Mouse (Mus musculus) adrenal gland, postnatal 14 days (tissue): Measurements from ENCODE around the gene Nfib. TPM values are rescaled to one million over a fixed set of nuclear protein-coding genes. Genes with fewer than 3 reads are reported as not detected.

ENCODE experiments used
- DNase-seq: peaks from one replicate; pipeline ENCODE4 v3.0.0; 2021; ENCODE audit warnings: mixed read lengths
- total RNA-seq: library from RNA; stranded (reverse); gene quantifications from 2 replicates; pipeline ENCODE4 v1.2.3, GENCODE M21; 2021

Nfib gene
- total RNA-seq, 1 experiment from 2014 or later = 111 TPM

GRCm38 (mm10) chr4:82430802-82431201, 274.7 kb downstream of the Nfib start:
- DNase-seq = no peak

GRCm38 (mm10) chr4:82426224-82426623, 279.3 kb downstream of the Nfib start:
- DNase-seq = no peak

DNA sequence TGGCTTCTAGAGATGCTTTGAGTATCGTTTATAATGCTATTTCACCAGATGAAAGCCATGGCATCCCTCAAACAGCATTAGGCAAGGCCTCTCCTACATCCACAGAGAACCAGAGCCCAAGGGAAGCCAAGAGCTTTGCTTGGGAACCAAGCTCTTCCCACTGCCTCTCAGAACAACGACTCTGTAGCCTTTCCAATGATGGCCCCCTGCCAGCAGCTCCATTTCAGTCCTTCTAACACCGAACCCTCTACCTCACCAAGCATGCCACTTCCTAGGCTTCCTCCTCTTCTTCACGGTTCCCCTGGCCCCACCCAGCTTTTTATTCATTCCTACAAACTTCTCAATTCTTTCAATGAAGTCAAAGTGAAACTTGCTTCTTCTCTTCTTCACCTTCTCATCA, 287.3 kb downstream of the Nfib start:
- no peak for DNase-seq

GRCm38 (mm10) chr4:82415817-82416216, 289.7 kb downstream of the Nfib start:
- DNase-seq = no peak

DNA sequence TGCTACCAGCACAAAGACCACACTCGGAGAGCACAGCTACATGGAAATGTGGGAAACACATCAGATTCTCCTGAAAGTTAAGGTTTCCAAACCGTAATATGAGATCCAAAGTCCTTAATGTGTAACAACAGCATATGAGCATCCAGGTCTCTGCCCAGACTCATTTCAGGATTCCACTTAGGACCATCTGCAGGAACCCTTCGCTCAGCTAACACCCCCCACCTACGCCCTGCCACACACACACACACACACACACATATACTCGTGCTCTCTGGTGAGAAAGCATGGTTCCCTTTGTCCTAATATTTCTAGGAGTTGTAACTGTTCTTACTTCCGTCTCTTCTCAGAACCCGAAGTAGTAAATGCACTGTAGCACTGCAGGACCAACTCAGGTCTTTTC, 292.9 kb downstream of the Nfib start:
- no peak for DNase-seq

DNA sequence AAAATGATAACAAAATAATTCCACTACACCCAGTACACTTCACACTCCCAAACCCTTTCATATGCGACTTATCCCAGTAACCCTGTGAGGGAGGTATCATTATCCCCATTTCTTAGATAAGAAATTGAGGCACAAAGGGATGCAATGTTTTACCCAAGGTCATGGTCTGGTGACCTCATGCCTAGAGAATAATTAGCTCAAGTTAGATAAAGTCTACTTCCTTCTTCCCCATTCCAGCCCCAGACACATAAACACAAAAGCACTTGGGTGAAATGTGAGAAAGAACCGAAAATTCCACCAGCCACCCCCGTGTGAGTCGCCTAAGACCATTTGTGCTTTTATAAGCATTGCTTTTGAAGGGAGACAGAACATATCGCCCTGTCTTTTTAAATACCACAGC, 293.6 kb downstream of the Nfib start:
- DNase-seq = no peak

DNA sequence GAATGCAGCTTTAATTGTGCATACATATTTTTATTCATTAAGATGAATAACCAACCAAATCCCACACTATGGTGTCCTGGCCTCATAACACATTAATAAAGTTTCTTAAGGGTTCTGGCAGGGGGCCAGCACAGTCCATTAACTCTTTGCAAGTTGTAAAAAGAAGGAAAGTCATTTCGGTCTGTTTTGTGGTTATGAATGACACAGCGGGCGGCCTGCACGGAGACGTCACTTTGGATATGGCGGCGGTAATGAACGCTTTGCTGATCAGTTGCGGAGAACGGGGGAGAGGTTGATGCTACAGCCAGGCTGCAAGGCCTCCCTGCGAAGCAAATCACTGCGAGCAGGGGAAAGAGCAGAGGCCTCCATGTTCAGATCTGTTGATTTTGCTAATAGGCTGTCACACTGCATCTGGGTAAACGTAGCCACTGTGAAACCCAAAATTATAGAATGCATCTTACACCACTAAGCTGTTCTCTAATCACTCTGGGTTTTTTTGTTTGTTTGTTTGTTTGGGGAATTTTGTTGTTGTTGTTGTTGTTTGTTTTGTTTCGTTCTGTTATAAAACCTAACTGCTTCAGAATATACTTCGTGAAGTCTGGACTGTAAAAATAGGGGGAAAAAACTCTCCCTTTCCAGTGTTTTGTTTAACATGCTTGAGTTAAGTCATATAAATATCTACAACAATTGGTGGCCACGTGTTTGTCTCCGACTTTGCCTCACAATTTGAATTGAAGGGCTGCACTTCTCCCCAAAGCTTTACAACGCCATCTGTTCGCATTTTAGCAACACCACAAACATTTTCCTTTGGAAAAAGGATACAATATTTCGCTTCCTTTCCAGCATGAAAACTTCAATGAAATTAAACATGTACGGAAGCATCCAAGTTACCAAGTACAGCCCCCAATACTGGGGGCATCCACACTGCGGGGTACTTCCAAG, 296.8 kb downstream of the Nfib start:
- DNase-seq = no peak

DNA sequence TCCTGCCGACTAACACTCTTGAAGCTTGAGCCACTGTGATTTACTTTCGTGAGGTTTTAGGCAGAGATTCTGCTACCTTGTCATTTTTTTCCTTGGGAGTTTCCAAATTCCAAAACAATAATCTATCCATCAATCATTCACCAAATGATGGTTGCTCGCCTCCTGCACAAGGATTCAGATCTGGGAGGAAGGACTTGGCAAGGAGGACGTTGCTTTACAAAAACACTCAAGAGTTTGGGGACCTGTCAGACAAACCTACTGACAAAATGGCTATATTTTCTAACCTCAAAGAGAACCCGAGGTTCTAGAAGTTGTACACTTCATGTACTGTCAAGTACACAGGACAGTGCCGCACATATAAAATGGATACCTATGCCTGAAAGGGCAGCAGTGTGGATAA, 299.0 kb downstream of the Nfib start:
- no peak for DNase-seq

GRCm38 (mm10) chr4:82405791-82406190, 299.8 kb downstream of the Nfib start:
- no peak for DNase-seq

GRCm38 (mm10) chr4:82403975-82404651, 301.4 kb downstream of the Nfib start:
- DNase-seq = peak; percentile 82

DNA sequence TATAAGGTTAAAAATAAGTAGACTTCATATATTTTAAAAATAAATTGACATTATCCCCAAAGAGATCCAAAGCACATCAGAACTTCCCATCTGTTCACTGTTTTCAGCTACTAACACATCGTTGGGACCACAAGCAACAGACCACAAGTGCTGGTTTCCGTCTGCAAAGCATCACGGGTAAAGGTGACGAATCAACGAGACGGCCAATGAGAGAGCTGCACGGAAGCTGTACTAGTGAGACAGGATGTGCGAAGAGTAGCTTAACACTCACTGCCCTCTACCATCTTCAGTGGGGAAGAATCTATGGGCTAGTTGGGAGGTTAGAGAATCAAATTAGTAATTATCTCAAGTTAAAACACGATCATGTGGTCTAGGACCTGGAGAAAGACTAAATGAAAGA, 302.9 kb downstream of the Nfib start:
- DNase-seq = no peak

DNA sequence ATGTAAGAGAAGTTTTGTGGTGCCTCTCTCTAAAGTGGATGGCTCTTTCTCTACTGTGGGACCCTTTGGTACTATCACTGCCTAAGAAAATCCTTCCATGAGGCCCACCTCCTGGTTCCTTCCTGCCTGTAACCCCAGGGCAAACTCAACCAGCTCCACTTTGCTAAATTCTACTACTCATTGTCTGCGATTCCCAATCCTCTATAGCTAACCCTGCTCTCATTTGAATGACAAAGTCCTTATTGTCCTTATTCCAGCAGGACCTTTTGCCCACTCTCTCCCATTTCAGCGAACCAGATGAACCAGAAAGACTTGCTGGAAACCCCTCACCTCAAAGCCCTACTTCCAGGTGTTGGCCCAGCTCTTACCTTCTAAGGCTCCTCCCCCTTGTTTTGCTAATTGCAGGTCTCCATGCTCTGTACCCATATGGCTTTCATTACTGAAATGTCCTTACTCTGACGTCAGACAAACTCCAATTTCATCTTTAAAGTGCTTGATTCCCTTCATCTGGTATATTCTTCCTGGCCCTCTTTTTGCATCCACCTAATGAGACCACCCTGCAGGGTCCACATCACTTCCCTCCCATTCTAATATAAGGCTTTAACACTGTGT, 304.0 kb downstream of the Nfib start:
- DNase-seq = no peak

DNA sequence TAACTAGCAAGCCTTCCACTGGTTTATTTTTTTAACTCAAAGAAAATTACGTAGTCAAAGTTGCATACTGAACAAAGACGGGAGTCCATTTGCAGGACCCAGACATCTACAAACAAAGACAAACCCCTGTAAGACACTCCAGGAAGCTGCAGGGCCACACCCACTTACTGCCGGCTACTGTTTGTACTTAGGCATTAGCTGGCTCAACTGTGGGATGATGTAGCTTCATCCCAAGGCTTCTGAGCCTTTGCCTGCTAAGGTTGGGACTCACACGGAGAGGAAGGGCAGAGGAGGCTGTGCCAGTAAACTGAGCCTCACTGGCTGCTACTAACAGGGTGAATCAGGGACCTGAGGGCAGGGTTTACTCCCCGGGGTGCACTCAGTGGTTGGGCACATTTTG, 305.0 kb downstream of the Nfib start:
- peak; percentile 59 for DNase-seq

DNA sequence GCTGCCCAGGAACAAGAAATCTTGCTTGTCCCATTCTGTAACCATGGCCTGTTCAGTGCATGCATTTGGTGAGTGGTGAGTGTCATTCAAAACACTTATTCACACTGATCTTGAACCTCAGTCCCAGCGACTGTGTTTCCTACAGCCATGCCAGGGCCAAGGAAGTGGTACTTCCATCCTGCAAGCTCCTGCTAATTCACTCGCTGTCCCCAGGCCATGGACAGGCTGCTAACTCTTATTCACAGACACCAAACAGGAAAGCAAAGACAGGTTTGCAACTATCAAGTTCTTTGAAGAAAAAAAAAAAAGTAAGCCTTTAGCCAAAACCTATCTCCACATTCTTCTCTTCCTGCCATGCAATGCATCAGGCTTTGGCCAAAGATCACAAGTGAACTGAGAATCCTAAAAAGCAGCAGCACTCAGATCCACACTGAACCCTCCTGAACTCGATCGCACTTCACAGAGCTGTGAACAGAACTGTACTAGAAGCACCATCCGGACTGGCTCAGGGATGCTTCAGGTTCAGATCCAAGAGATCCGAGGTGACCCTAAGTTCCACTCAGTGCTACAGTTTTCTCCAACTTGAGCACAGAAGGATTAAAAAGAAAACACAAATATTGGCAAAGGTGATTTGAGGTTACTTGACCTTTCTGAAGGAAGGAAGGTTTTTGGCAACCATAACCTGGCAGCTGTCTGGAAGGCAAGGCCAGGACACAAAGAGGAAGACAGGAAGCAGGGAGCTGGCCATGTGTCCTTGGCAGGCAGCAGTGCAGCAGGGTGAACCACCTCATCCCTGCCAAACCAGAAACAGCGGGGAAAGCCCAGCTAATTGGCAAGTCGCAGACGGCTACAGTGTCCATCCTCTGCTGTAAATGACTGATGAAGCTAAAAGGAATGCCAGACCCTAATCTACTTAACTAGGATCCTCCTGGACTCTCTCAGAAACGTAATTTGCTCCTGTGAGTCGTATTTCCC, 305.9 kb downstream of the Nfib start:
- peak; percentile 87 for DNase-seq

DNA sequence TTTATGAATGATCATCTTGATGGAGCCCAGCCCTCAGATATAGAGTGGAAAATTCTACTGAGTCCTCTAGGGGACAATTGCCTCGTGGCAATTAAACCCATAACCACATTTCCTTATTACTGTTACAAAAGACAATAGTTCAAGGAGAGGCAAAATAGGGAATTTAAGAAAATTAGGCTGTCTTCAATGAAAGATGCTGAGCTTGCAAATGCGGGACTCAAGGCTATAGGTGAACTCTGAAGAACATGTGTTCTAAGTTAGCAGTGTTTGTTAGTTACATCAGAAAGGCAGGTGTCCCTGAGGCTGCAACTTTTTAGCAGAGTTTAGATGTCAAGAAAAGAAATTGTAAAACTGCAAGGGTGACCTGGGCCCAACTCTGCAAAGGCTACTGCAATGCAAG, 307.3 kb downstream of the Nfib start:
- no peak for DNase-seq

GRCm38 (mm10) chr4:82396805-82397204, 308.7 kb downstream of the Nfib start:
- DNase-seq = peak; percentile 51

- no peak for DNase-seq
Observed at GRCm38 (mm10) chr4:82396003-82396402, 309.5 kb downstream of the Nfib start.

DNA sequence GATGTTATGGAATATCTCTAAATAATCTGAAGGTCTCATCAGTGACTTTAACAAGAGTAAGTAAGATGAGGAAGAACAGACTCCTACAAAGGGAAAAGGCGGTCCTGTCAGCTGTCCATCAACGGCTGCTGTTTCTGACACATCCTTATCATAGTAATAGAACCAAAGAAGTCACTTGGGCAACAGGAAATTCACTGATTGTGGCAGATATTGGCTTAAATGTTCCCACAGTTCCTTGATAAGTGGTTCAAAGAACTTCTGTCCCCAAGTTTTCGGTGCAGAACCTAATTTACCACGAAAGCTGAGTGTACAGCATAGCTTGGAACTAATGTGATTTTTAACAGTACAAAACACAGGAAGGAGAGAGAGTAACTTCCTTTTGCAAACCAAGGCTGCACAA, 311.2 kb downstream of the Nfib start:
- no peak for DNase-seq

DNA sequence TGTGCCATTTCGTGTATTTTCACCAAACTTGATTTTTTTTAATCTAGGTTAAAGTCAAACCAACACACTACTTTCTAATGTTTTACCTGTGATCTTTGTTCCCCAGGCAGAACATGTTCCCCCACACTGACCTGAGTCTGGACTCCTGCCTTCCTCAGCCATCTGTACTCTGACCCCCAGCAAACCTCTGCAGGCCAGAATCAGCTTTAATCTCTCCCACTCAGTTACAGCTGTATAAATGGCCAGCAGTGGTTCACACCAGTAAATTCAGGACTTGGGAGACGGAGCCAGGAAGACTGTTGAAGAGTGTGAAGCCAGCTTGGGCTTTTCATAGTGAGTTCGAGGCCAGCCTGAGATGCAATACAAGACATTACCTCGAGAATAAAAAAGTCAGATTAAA, 312.5 kb downstream of the Nfib start:
- DNase-seq = no peak

- DNase-seq = no peak
Observed at GRCm38 (mm10) chr4:82392496-82392895, 313.1 kb downstream of the Nfib start.

GRCm38 (mm10) chr4:82391726-82392472, 313.7 kb downstream of the Nfib start:
- DNase-seq = no peak
